Mouse (Mus musculus) midbrain, embryonic 14.5 days (tissue): Measurements from ENCODE around the gene Opn1sw. TPM values are rescaled to one million over a fixed set of nuclear protein-coding genes. Genes with fewer than 3 reads are reported as not detected.

Source experiments
- ATAC-seq: fragments of 200-750 bp; cut with Nextera tagmentation; 2 replicates; pipeline ENCODE4 v1.8.0; 2017; ENCODE audit warnings: moderate number of reproducible peaks, moderate library complexity; ENCODE audit not compliant: low FRiP score, low TSS enrichment
- DNase-seq: peaks from one replicate; pipeline ENCODE4 v3.0.0-alpha.2; 2015
- H3K27ac ChIP-seq: fragments of 300-500 bp; sonication (generic); replicated peaks from 2 replicates; pipeline ENCODE4 v1.5.1; 2014; ENCODE audit warnings: mild to moderate bottlenecking, low read depth, low read length, moderate library complexity
- H3K27me3 ChIP-seq: fragments of 300-500 bp; sonication (generic); 2 replicates; pipeline ENCODE4 v1.6.1; 2014; ENCODE audit warnings: low read length, control low read depth, mixed read lengths; ENCODE audit not compliant: control insufficient read depth, insufficient read depth
- H3K36me3 ChIP-seq: fragments of 300-500 bp; sonication (generic); 2 replicates; pipeline ENCODE4 v1.6.1; 2014; ENCODE audit warnings: low read length, control low read depth; ENCODE audit not compliant: control insufficient read depth, insufficient read depth
- H3K4me1 ChIP-seq: fragments of 300-500 bp; sonication (generic); 2 replicates; pipeline ENCODE4 v1.6.1; 2014; ENCODE audit warnings: mild to moderate bottlenecking, antibody characterized with exemption, low read length, control low read depth; ENCODE audit not compliant: control insufficient read depth, insufficient read depth
- H3K4me2 ChIP-seq: fragments of 300-500 bp; sonication (generic); 2 replicates; pipeline ENCODE4 v1.6.1; 2014; ENCODE audit warnings: mild to moderate bottlenecking, low read length, moderate library complexity
- H3K4me3 ChIP-seq: fragments of 300-500 bp; sonication (generic); replicated peaks from 2 replicates; pipeline ENCODE4 v1.5.1; 2014; ENCODE audit warnings: low read depth, low read length
- H3K9ac ChIP-seq: fragments of 300-500 bp; sonication (generic); replicated peaks from 2 replicates; pipeline ENCODE4 v1.6.1; 2014; ENCODE audit warnings: mild to moderate bottlenecking, low read length, moderate library complexity
- H3K9me3 ChIP-seq: fragments of 300-500 bp; sonication (generic); 2 replicates; pipeline ENCODE4 v1.6.1; 2016; ENCODE audit warnings: low read length, control low read depth, mixed read lengths; ENCODE audit not compliant: control insufficient read depth
- WGBS: fragments of 180-500 bp; shearing (Covaris S2); extraction: QIAGEN DNeasy Blood & Tissue Kit; methylation state at CpG from one replicate; pipeline ENCODE4 v1.1.7; 2014; 5-methylcytosine and 5-hydroxymethylcytosine counted together
- polyA plus RNA-seq: library from polyadenylated mRNA; unstranded; fragments of >200 nt; fragmentation: Nextera tagmentation; extraction: Ambion mirVana; gene quantifications from 2 replicates; pipeline ENCODE4 v1.2.1, GENCODE M21; 2014

Opn1sw gene
- polyA plus RNA-seq, 1 experiment from 2014 or later = 0.36 TPM

DNA sequence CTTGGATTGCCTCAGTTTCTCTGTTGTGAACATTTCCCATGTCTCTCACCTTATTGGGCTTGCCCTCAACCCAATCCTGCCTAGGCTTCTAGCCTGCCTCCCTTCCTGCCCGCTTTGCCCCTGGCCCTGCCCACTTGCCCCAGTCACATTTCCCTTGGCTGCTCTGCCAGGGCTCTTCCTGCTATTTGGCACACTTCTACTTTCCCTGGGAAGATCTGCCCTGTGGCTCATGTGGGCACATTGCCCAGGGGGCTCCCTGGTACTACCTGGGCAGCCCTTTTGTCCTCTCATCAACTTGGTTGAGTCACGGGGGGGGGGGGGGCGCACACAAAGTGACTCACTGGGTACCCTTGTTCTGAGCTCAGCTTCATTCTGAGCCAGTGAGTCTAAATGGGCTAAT lies 43.9 kb upstream of the Opn1sw start:
- 38% methylated on average over 3 of the region's 3 CpGs for WGBS
- ATAC-seq (no peak), DNase-seq (no peak)
- no peaks in the 10 kb centered on the region for H3K36me3 ChIP-seq
- no peak overlapping the region for H3K9ac ChIP-seq
- H3K27me3 ChIP-seq = peaks cover 37% of the 10 kb centered on the region
- H3K4me3 ChIP-seq = no peak overlapping the region
- H3K9me3 ChIP-seq = no peaks in the 10 kb centered on the region
- H3K27ac ChIP-seq = no peak overlapping the region
- no peak overlapping the region for H3K4me2 ChIP-seq
- peaks cover 31% of the 10 kb centered on the region for H3K4me1 ChIP-seq

- no peak overlapping the region for H3K9ac ChIP-seq
- no peak overlapping the region for H3K4me2 ChIP-seq
- no peaks in the 10 kb centered on the region for H3K36me3 ChIP-seq
- no peaks in the 10 kb centered on the region for H3K9me3 ChIP-seq
- ATAC-seq (no peak), DNase-seq (peak; percentile 3)
- no peak overlapping the region for H3K27ac ChIP-seq
- H3K4me3 ChIP-seq = no peak overlapping the region
- H3K4me1 ChIP-seq = peaks cover 28% of the 10 kb centered on the region
- H3K27me3 ChIP-seq = peaks cover 37% of the 10 kb centered on the region
- WGBS = 20% methylated on average over 5 of the region's 5 CpGs
Measured at GRCm38 (mm10) chr6:29431473-29431872, 43.2 kb upstream of the Opn1sw start.

GRCm38 (mm10) chr6:29430681-29431420 lies 42.6 kb upstream of the Opn1sw start:
- ATAC-seq = no peak
- Histone ChIP-seq H3K4me1 (peaks cover 22% of the 10 kb centered on the region), H3K36me3 (no peaks in the 10 kb centered on the region), H3K4me3 (no peak overlapping the region), H3K27ac (no peak overlapping the region), H3K4me2 (no peak overlapping the region), H3K27me3 (peaks cover 37% of the 10 kb centered on the region), H3K9me3 (no peaks in the 10 kb centered on the region), H3K9ac (no peak overlapping the region)
- WGBS = 50% methylated on average over 15 of the region's 15 CpGs
- no peak for DNase-seq

DNA sequence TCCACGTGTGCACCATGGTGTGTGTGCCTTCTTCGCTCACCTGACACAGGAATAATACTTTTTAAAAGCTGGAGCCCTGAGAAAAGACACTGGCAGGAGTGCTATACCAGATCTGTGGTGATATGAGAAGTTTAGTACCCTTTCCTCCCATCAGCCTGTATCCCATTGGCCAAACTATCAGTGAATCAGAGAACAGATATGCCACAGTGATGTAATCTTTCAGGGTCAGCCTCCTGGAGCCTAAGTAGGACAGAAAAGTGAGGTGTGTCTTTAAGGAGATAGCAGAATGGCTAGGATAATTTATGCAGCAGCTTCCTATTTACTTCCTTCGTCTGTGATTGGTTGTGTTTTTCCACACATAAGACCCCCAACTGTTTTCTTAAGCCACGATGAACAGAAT lies 39.9 kb upstream of the Opn1sw start:
- no peak overlapping the region for H3K4me3 ChIP-seq
- WGBS = 53% methylated on average over 4 of the region's 4 CpGs
- ATAC-seq = no peak

DNA sequence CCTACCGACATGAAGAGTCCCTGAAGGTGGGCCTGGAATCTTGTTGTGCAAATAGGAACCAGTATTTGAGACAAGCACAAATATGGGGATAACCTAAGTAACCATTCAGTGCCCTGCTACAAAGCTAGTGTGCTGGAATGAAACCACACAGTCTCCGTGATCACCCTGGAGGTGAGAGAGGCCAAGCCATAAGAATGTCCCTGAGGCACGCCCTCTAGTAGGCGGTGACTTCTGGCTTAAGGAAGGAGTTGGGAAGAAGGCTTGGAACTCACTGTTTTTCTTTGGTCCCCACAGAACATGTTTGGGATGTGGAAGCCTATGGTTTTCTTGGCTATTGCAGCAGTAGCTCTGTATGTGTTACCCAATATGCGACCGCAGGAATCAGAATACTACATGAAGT lies 38.1 kb upstream of the Opn1sw start:
- no peak overlapping the region for H3K4me2 ChIP-seq
- DNase-seq = no peak
- no peak overlapping the region for H3K27ac ChIP-seq
- H3K9me3 ChIP-seq = no peaks in the 10 kb centered on the region
- no peaks in the 10 kb centered on the region for H3K36me3 ChIP-seq
- H3K4me3 ChIP-seq = no peak overlapping the region
- H3K9ac ChIP-seq = no peak overlapping the region
- no peaks in the 10 kb centered on the region for H3K4me1 ChIP-seq
- H3K27me3 ChIP-seq = peaks cover under 1% of the 10 kb centered on the region; the same call in 1 of the 2 replicates
- no peak for ATAC-seq
- 83% methylated on average over 6 of the region's 6 CpGs for WGBS

More for the DNA sequence above, 39.9 kb upstream of the Opn1sw start:
- Histone ChIP-seq H3K9me3 (no peaks in the 10 kb centered on the region), H3K36me3 (no peaks in the 10 kb centered on the region), H3K27ac (no peak overlapping the region), H3K27me3 (peaks cover 18% of the 10 kb centered on the region), H3K4me1 (peaks cover 4% of the 10 kb centered on the region; the same call in 1 of the 2 replicates), H3K4me2 (no peak overlapping the region), H3K9ac (no peak overlapping the region)
- DNase-seq = no peak

- DNase-seq = no peak
- Histone ChIP-seq H3K9ac (no peak overlapping the region), H3K4me1 (no peaks in the 10 kb centered on the region), H3K9me3 (no peaks in the 10 kb centered on the region), H3K4me3 (no peak overlapping the region), H3K36me3 (no peaks in the 10 kb centered on the region), H3K27me3 (no peaks in the 10 kb centered on the region), H3K27ac (no peak overlapping the region), H3K4me2 (no peak overlapping the region)
- ATAC-seq = no peak
- WGBS = 81% methylated on average over 8 of the region's 8 CpGs
Measured at GRCm38 (mm10) chr6:29425118-29425517, 36.9 kb upstream of the Opn1sw start.

DNA sequence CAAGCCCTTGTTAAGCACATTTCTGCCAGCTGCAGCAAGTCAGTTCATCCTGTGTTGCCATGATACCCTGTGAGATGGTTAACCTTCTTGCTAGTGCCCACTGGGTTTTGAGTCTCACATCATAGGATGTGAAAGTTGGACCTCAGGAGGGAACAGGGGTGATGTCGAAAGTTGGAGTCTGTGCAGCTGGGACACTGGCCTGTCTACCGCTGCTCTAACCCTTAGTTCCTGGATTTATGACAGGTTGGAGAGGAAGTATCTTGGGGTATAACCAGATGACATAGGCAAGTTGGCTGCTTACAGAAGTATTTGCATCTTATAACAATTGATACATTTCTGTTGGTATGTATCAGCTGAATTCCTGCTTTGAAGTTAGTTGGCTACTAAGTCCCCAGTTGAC lies 32.3 kb upstream of the Opn1sw start:
- Histone ChIP-seq H3K4me3 (no peak overlapping the region), H3K9ac (no peak overlapping the region), H3K27me3 (no peaks in the 10 kb centered on the region), H3K36me3 (peaks cover 18% of the 10 kb centered on the region), H3K9me3 (no peaks in the 10 kb centered on the region), H3K4me1 (no peaks in the 10 kb centered on the region), H3K27ac (no peak overlapping the region), H3K4me2 (no peak overlapping the region)
- DNase-seq = no peak
- no peak for ATAC-seq
- 94% methylated on average over 2 of the region's 2 CpGs for WGBS

GRCm38 (mm10) chr6:29415446-29415845 lies 27.2 kb upstream of the Opn1sw start:
- Histone ChIP-seq H3K9me3 (no peaks in the 10 kb centered on the region), H3K9ac (no peak overlapping the region), H3K36me3 (peaks cover 56% of the 10 kb centered on the region), H3K27me3 (no peaks in the 10 kb centered on the region), H3K4me3 (no peak overlapping the region), H3K4me2 (no peak overlapping the region), H3K27ac (no peak overlapping the region), H3K4me1 (no peaks in the 10 kb centered on the region)
- 90% methylated on average over 9 of the region's 9 CpGs for WGBS
- ATAC-seq = no peak
- no peak for DNase-seq

- DNase-seq (no peak), ATAC-seq (no peak)
- Histone ChIP-seq H3K9ac (no peak overlapping the region), H3K4me2 (no peak overlapping the region), H3K36me3 (peaks cover 35% of the 10 kb centered on the region), H3K9me3 (no peaks in the 10 kb centered on the region), H3K27me3 (no peaks in the 10 kb centered on the region), H3K27ac (no peak overlapping the region), H3K4me1 (no peaks in the 10 kb centered on the region), H3K4me3 (no peak overlapping the region)
- WGBS = 92% methylated on average over 6 of the region's 6 CpGs
Measured at GRCm38 (mm10) chr6:29406412-29406811, 18.1 kb upstream of the Opn1sw start.
